Mouse (Mus musculus): Measurements from ENCODE around the gene Rnf157. TPM values are rescaled to one million over a fixed set of nuclear protein-coding genes. Genes with fewer than 3 reads are reported as not detected.
A peak's percentile ranks its signal among the peaks of the same experiment; 100 is the strongest.

Rnf157 gene
- polyA plus RNA-seq, 1 experiment from 2014 or later: 18.3 TPM

GRCm38 (mm10) chr11:116332232-116332982, 80.4 kb downstream of the Rnf157 start:
- Histone ChIP-seq H3K27me3 (ENCODE audit: low read depth, poor library complexity, severe bottlenecking) (peaks cover 63% of the 10 kb centered on the region), H3K4me3 (no peak overlapping the region), H3K27ac (0 out of 2 replicates have a peak overlapping the region, but pooled peaks have one; percentile 1), H3K4me1 (peaks cover 76% of the 10 kb centered on the region), H3K36me3 (no peaks in the 10 kb centered on the region), H3K9me3 (replicated peaks) (no peaks in the 10 kb centered on the region)
- no peak for DNase-seq (ENCODE audit: low spot score)
- WGBS: 49% methylated on average over 19 of the region's 19 CpGs

DNA sequence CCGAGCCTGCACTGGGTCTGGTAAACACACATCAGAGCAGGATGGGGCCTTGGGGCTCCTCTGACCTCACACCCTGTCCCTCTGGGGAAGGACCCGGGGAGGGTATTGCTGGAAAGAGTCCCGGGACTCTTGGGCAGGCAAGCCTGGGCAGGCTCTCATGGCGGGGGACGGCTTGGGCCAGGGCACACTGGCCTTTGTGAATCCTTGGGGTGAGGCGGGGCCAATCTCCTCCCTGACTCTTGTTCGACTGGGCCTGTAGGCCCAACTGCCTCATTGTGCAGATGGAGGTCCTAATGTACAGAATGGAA, 82.7 kb downstream of the Rnf157 start:
- Histone ChIP-seq H3K4me3 (no peak overlapping the region), H3K9me3 (replicated peaks) (no peaks in the 10 kb centered on the region), H3K27me3 (ENCODE audit: low read depth, poor library complexity, severe bottlenecking) (peaks cover 44% of the 10 kb centered on the region), H3K36me3 (no peaks in the 10 kb centered on the region), H3K4me1 (peaks cover 72% of the 10 kb centered on the region), H3K27ac (peak overlapping the region; percentile 58; the same call in 1 of the 2 replicates)
- 73% methylated on average over 7 of the region's 7 CpGs for WGBS
- DNase-seq (ENCODE audit: low spot score): no peak

DNA sequence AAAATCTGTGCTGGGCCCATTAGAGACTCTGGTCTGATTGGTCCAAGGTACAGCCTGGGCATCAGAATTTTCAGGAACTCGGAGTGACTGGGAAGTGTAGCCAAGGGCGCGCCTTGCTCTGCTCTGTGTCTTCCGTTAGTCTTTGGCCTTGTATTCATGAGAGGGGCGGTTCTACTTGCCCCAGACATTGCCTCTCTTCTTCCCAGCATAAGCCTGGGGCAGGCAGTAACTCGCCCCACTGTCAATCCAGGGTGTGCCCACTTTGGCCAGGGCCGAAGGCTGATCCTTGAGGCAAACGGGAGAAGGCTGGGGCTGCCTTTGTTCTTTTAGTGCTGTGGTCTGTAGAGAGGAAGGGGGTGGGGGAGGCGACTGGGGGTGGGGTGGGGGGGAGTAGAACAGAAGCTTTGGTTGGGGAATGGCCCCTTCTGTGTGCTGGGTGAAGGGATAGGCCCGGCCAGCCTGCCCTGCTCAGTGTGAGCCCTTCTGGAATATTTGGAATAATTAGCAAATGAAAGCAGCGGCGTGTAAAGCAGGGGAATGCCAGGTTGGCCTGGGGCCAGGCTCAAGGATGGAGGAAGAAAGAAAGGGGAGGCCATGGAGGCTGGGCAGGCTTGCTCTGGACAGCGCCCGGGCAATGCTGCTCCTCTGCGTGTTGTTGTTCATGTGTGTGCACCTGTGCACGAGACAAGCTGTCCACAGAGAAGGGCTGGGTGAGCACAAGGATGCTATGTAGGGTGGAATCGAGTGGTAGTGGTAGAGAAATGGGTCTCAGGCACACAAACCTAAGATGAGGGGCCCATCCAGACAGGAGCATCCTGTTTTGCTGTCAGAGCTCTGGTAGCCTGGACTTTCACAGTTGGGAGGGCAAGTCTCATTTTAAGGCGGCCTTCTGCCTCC, 83.3 kb downstream of the Rnf157 start:
- Histone ChIP-seq H3K9me3 (replicated peaks) (no peaks in the 10 kb centered on the region), H3K4me1 (peaks cover 66% of the 10 kb centered on the region), H3K4me3 (no peak overlapping the region), H3K36me3 (no peaks in the 10 kb centered on the region), H3K27me3 (ENCODE audit: low read depth, poor library complexity, severe bottlenecking) (peaks cover 38% of the 10 kb centered on the region), H3K27ac (peak overlapping the region; percentile 58; the same call in 1 of the 2 replicates)
- WGBS: 50% methylated on average over 18 of the region's 18 CpGs
- no peak for DNase-seq (ENCODE audit: low spot score)

DNA sequence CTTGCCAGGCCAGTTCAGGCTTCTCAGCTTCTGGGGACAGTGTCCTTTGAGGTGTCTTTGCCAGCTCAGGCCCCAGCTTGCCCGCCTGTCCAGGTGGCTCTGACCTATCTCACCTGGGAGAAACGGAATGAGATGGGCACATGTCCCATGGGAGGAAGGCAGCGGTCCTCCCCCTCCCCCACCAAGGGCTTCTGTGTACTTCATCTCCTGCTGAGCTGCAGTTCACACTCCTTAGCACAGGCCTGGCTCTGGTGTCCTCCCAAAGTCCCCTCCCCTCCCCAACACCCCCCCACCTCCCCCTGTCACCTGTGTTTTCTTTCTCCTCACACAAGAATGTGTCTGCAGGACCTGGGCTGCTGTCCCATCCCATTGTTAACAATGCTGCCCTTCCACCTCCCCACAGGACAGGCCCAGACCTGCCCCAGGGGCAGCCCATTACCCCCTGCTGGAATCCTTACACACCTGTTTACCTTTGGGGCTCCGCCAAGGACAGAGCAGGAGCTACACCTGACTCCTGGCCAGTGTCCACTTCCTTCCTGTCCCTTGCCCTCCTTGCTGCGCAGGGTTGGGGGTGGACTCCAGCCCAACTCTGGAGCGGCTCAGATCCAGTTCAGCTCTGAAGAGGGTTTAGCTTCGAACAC, 85.7 kb downstream of the Rnf157 start:
- Histone ChIP-seq H3K4me1 (peaks cover 44% of the 10 kb centered on the region), H3K9me3 (replicated peaks) (no peaks in the 10 kb centered on the region), H3K27ac (peak overlapping the region; percentile 61), H3K27me3 (ENCODE audit: low read depth, poor library complexity, severe bottlenecking) (peaks cover 13% of the 10 kb centered on the region), H3K4me3 (no peak overlapping the region), H3K36me3 (no peaks in the 10 kb centered on the region)
- 60% methylated on average over 7 of the region's 7 CpGs for WGBS
- DNase-seq (ENCODE audit: low spot score): no peak

GRCm38 (mm10) chr11:116318719-116319659, 93.8 kb downstream of the Rnf157 start:
- peaks cover 5% of the 10 kb centered on the region for H3K4me1 ChIP-seq
- no peaks in the 10 kb centered on the region for H3K9me3 ChIP-seq (replicated peaks)
- H3K36me3 ChIP-seq: no peaks in the 10 kb centered on the region
- peak overlapping the region; percentile 55 for H3K4me3 ChIP-seq
- DNase-seq (ENCODE audit: low spot score): peak; percentile 97
- WGBS: 3% methylated on average over 41 of the region's 41 CpGs
- peaks cover 14% of the 10 kb centered on the region; the same call in 1 of the 2 replicates for H3K27me3 ChIP-seq (ENCODE audit: low read depth, poor library complexity, severe bottlenecking)
- peak overlapping the region; percentile 85 for H3K27ac ChIP-seq

- no peak for DNase-seq (ENCODE audit: low spot score)
- H3K9me3 ChIP-seq (replicated peaks): no peaks in the 10 kb centered on the region
- H3K27ac ChIP-seq: no peak overlapping the region
- no peak overlapping the region for H3K4me3 ChIP-seq
- no peaks in the 10 kb centered on the region for H3K36me3 ChIP-seq
- peaks cover 14% of the 10 kb centered on the region; the same call in 1 of the 2 replicates for H3K27me3 ChIP-seq (ENCODE audit: low read depth, poor library complexity, severe bottlenecking)
- H3K4me1 ChIP-seq: no peaks in the 10 kb centered on the region
- whole genome bisulfite sequencing: 52% methylated on average over 8 of the region's 8 CpGs
Observed at GRCm38 (mm10) chr11:116312359-116312758, 100.5 kb downstream of the Rnf157 start.

- no peak overlapping the region for H3K4me3 ChIP-seq
- H3K27me3 ChIP-seq (ENCODE audit: low read depth, poor library complexity, severe bottlenecking): peaks cover 7% of the 10 kb centered on the region; the same call in 1 of the 2 replicates
- DNase-seq (ENCODE audit: low spot score): no peak
- no peak overlapping the region for H3K27ac ChIP-seq
- H3K36me3 ChIP-seq: no peaks in the 10 kb centered on the region
- no peaks in the 10 kb centered on the region for H3K9me3 ChIP-seq (replicated peaks)
- H3K4me1 ChIP-seq: peaks cover 6% of the 10 kb centered on the region
- 51% methylated on average over 8 of the region's 8 CpGs for WGBS
Observed at GRCm38 (mm10) chr11:116311169-116311568, 101.7 kb downstream of the Rnf157 start.

- H3K4me1 ChIP-seq: peaks cover 12% of the 10 kb centered on the region
- 83% methylated on average over 3 of the region's 3 CpGs for WGBS
- peaks cover 8% of the 10 kb centered on the region for H3K36me3 ChIP-seq
- H3K27me3 ChIP-seq (ENCODE audit: low read depth, poor library complexity, severe bottlenecking): peaks cover 4% of the 10 kb centered on the region; the same call in 1 of the 2 replicates
- no peaks in the 10 kb centered on the region for H3K9me3 ChIP-seq (replicated peaks)
- no peak overlapping the region for H3K27ac ChIP-seq
- no peak for DNase-seq (ENCODE audit: low spot score)
- H3K4me3 ChIP-seq: no peak overlapping the region
Observed at GRCm38 (mm10) chr11:116309601-116310000, 103.2 kb downstream of the Rnf157 start.

DNA sequence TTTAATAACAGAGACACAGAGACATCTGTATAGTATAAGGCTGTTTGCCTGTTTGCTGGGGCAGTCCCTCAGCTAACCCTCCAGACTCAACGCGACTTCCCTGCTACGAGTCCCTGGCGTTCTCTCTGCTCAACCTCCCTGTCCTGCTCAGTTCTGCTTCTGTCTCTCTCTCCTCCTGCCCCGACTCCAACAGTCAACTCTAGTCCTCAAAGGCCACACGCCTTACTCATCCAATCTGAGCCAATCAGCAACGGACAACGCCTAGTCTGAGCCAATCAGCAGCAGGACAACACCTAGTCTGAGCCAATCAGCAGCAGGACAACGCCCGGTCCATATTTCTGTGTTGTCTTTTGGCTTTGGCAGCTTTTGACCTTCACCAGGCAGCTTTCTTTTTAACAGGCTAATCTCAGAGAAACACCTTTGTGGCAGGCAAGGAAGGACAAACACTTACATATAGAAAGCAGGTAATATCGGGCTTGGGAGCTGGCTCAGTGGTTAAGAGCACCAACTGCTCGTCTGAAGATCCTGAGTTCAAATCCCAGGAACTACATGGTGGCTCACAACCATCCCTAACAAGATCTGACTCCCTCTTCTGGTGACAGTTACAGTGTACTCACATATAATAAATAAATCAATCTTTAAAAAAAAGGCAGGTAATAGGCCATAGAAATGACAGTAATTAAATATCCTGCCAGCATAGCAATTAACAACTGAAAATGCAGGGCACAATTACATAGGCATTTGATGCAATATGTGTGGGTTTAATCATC, 104.9 kb downstream of the Rnf157 start:
- 91% methylated on average over 12 of the region's 12 CpGs for WGBS
- DNase-seq (ENCODE audit: low spot score): no peak
- H3K4me1 ChIP-seq: peaks cover 12% of the 10 kb centered on the region

GRCm38 (mm10) chr11:116307019-116307725, 105.7 kb downstream of the Rnf157 start, which contains the start of gene Exoc7:
Gene Exoc7 (minus strand): TSS chr11:116307233.
- no peak for DNase-seq (ENCODE audit: low spot score)
- Histone ChIP-seq H3K4me3 (peak within 1 kb of the TSS; percentile 83), H3K4me1 (peaks cover 12% of the 10 kb centered on the region), H3K36me3 (peaks cover 32% of the 10 kb centered on the region), H3K9me3 (replicated peaks) (no peaks in the 10 kb centered on the region), H3K27me3 (ENCODE audit: low read depth, poor library complexity, severe bottlenecking) (no peaks in the 10 kb centered on the region), H3K27ac (peak within 1 kb of the TSS; percentile 82)
- 87% methylated on average over 10 of the region's 10 CpGs for WGBS

More for the DNA sequence above, 104.9 kb downstream of the Rnf157 start:
- no peaks in the 10 kb centered on the region for H3K9me3 ChIP-seq (replicated peaks)
- peaks cover 4% of the 10 kb centered on the region; the same call in 1 of the 2 replicates for H3K27me3 ChIP-seq (ENCODE audit: low read depth, poor library complexity, severe bottlenecking)
- H3K36me3 ChIP-seq: peaks cover 25% of the 10 kb centered on the region
- no peak overlapping the region for H3K27ac ChIP-seq
- no peak overlapping the region for H3K4me3 ChIP-seq
